Mouse (Mus musculus) left cerebral cortex, postnatal 10 days (tissue): ENCODE measurements at regions not wholly inside any gene's neighbourhood (a gene's known extent, or its start where the extent isn't known, plus 50 kb on each side); places are given as distances from the start of the nearest gene placed in this dataset.
"Not testable (repeated sequence)": the region's sequence is repeated elsewhere in the genome, so short reads cannot be mapped to it uniquely, and the experiment has no call there.

Experiments used
- DNase-seq, 2 experiments: peaks; one replicate each; pipeline ENCODE4 v3.0.0; 2021 to 2022; ENCODE audit warnings: low spot score in 2 of 2, mixed read lengths in 1 of 2; ENCODE audit errors: extremely low spot score in 1 of 2
- intact Hi-C: fragments of 180-260 bp; cut with DNase I; formaldehyde crosslinking; loops from one replicate; pipeline ENCODE4 v1.15.1; 2025

GRCm38 (mm10) chr17:13432256-13432655 lies 77.9 kb downstream of the Tcp10c start:
- intact Hi-C loops, DNase-seq: not testable (repeated sequence)

- intact Hi-C loops, DNase-seq: not testable (repeated sequence)
Measured at GRCm38 (mm10) chr17:13434146-13434545, 79.8 kb downstream of the Tcp10c start.

- intact Hi-C loops, DNase-seq: not testable (repeated sequence)
Measured at GRCm38 (mm10) chr17:13438790-13439189, 84.4 kb downstream of the Tcp10c start.

GRCm38 (mm10) chr17:13440708-13441530 lies 86.5 kb downstream of the Tcp10c start:
- intact Hi-C loops, DNase-seq: not testable (repeated sequence)

- intact Hi-C loops, DNase-seq: not testable (repeated sequence)
Measured at GRCm38 (mm10) chr17:13442229-13442628, 87.9 kb downstream of the Tcp10c start.

- intact Hi-C loops, DNase-seq: not testable (repeated sequence)
Measured at GRCm38 (mm10) chr17:13456869-13457600, 102.7 kb downstream of the Tcp10c start.

- intact Hi-C loops, DNase-seq: not testable (repeated sequence)
Measured at GRCm38 (mm10) chr17:13457942-13458341, 103.6 kb downstream of the Tcp10c start.

- intact Hi-C loops, DNase-seq: not testable (repeated sequence)
Measured at GRCm38 (mm10) chr17:13458814-13459213, 104.4 kb downstream of the Tcp10c start.

GRCm38 (mm10) chr17:13462663-13463062 lies 108.3 kb downstream of the Tcp10c start:
- DNase-seq, intact Hi-C loops: not testable (repeated sequence)

- intact Hi-C loops, result not testable (repeated sequence)
Measured at GRCm38 (mm10) chr17:13465822-13466221, 111.5 kb downstream of the Tcp10c start.

GRCm38 (mm10) chr17:13469867-13470380 lies 115.6 kb downstream of the Tcp10c start:
- intact Hi-C loops, result loop anchor here (5.0 kb wide), 3 partner anchors 212 to 362 kb away; partner anchors contain the start of genes Afdn and Tcte2
- DNase-seq, result not testable (repeated sequence)

More at GRCm38 (mm10) chr17:13465822-13466221, 111.5 kb downstream of the Tcp10c start:
- DNase-seq, result not testable (repeated sequence)

GRCm38 (mm10) chr17:13472460-13473062 lies 118.2 kb downstream of the Tcp10c start:
- intact Hi-C loops, result loop anchor here (5.0 kb wide), 3 partner anchors 210 to 360 kb away; partner anchors contain the start of genes Afdn and Tcte2
- DNase-seq, result peak; percentile 78 to 86

GRCm38 (mm10) chr17:13474310-13475094 lies 120.1 kb downstream of the Tcp10c start:
- intact Hi-C loops, result loop anchor here (5.0 kb wide), 3 partner anchors 208 to 358 kb away; partner anchors contain the start of genes Afdn and Tcte2
- peak in 1 of 2 experiments; percentile 55 for DNase-seq

GRCm38 (mm10) chr17:13478866-13479571 lies 124.6 kb downstream of the Tcp10c start:
- intact Hi-C loops, result no loop called here
- DNase-seq, result no peak

- DNase-seq, result no peak
- intact Hi-C loops, result no loop called here
Measured at GRCm38 (mm10) chr17:13479572-13480063, 125.2 kb downstream of the Tcp10c start.

- peak in 1 of 2 experiments; percentile 56 for DNase-seq
- intact Hi-C loops, result no loop called here
Measured at GRCm38 (mm10) chr17:13481445-13482085, 127.2 kb downstream of the Tcp10c start.

- intact Hi-C loops, result no loop called here
- DNase-seq, result no peak
Measured at GRCm38 (mm10) chr17:13482136-13482535, 127.8 kb downstream of the Tcp10c start.
